Mouse (Mus musculus) CH12.LX (cell line): ENCODE measurements around the gene Cplx2. TPM values are rescaled to one million over a fixed set of nuclear protein-coding genes. Genes with fewer than 3 reads are reported as not detected.
A peak's percentile ranks its signal among the peaks of the same experiment; 100 is the strongest.

Experiments
- DNase-seq: peaks from one replicate; pipeline ENCODE4 v3.0.0-alpha.2; 2013; ENCODE audit errors: extremely low read depth
- H3K27ac ChIP-seq: 2 replicates; pipeline ENCODE4 v1.5.1; 2012; ENCODE audit warnings: low read depth, mild to moderate bottlenecking, control low read depth, moderate library complexity; ENCODE audit not compliant: insufficient read depth
- H3K27me3 ChIP-seq: replicated peaks from 2 replicates; pipeline ENCODE3; 2012; ENCODE audit warnings: inconsistent platforms
- H3K36me3 ChIP-seq, 2 experiments: replicated peaks in 1 of 2; 2 replicates each; pipeline versions ENCODE3 to v1.6.1; 2012; ENCODE audit warnings: inconsistent platforms in 1 of 2, low read length in 1 of 2, mild to moderate bottlenecking in 1 of 2, mixed read lengths in 1 of 2, moderate library complexity in 1 of 2; ENCODE audit not compliant: control insufficient read depth in 1 of 2, insufficient read depth in 1 of 2
- H3K4me1 ChIP-seq, 2 experiments: 2 replicates each; pipeline ENCODE4 v1.6.1; 2012; ENCODE audit warnings: inconsistent platforms in 1 of 2, moderate library complexity in 1 of 2; ENCODE audit not compliant: insufficient read depth in 2 of 2, control insufficient read depth in 1 of 2
- H3K4me2 ChIP-seq: 2 replicates; pipeline ENCODE4 v1.6.1; 2012; ENCODE audit warnings: low read depth, mild to moderate bottlenecking, control low read depth; ENCODE audit not compliant: poor library complexity, insufficient read depth, severe bottlenecking
- H3K4me3 ChIP-seq, 3 experiments: fragments of 150-350 bp in 1 of 3; sonication (generic) in 1 of 3; replicated peaks in 1 of 3; 2 replicates each; pipeline versions ENCODE3 to v1.5.1; 2011 to 2012; ENCODE audit warnings: low read depth in 2 of 3, low read length in 2 of 3, mild to moderate bottlenecking in 2 of 3, moderate library complexity in 2 of 3, control low read depth in 1 of 3, improper control_type of control experiment in 1 of 3, inconsistent platforms in 1 of 3, mixed read lengths in 1 of 3; ENCODE audit not compliant: poor library complexity in 1 of 3
- H3K79me2 ChIP-seq: replicated peaks from 2 replicates; pipeline ENCODE4 v1.6.1; 2012; ENCODE audit warnings: mild to moderate bottlenecking, moderate library complexity; ENCODE audit not compliant: control insufficient read depth, poor library complexity, insufficient read depth, severe bottlenecking; ENCODE audit errors: extremely low read depth
- H3K9ac ChIP-seq: 2 replicates; pipeline ENCODE4 v1.6.1; 2012; ENCODE audit warnings: low read depth, mild to moderate bottlenecking, control low read depth, moderate library complexity; ENCODE audit not compliant: insufficient read depth
- H3K9me3 ChIP-seq: replicated peaks from 2 replicates; pipeline ENCODE3; 2012; ENCODE audit warnings: low read length, inconsistent platforms, mixed read lengths
- CHD1 ChIP-seq: IDR thresholded peaks from 2 replicates; pipeline ENCODE4 v1.6.1; 2012; ENCODE audit warnings: low read depth, low read length, improper control_type of control experiment, inconsistent platforms
- CTCF ChIP-seq, 2 experiments: IDR thresholded peaks in 1 of 2; conservative IDR thresholded peaks in 1 of 2; 2 replicates each; pipeline ENCODE4 v1.5.1; 2011 to 2012; ENCODE audit warnings: low read depth in 2 of 2, low read length in 2 of 2, improper control_type of control experiment in 1 of 2, inconsistent platforms in 1 of 2, mild to moderate bottlenecking in 1 of 2, moderate library complexity in 1 of 2
- E2F4 ChIP-seq: IDR thresholded peaks from 2 replicates; pipeline ENCODE4 v1.6.1; 2011; ENCODE audit warnings: low read depth, low read length, improper control_type of control experiment; ENCODE audit not compliant: insufficient replicate concordance
- GABPA ChIP-seq: IDR thresholded peaks from 2 replicates; pipeline ENCODE4 v1.6.1; 2012; ENCODE audit warnings: low read depth, low read length, improper control_type of control experiment, inconsistent platforms; ENCODE audit not compliant: insufficient replicate concordance
- HCFC1 ChIP-seq: IDR thresholded peaks from 2 replicates; pipeline ENCODE4 v1.6.1; 2012; ENCODE audit warnings: low read depth, mild to moderate bottlenecking, inconsistent platforms, low read length, improper control_type of control experiment
- IRF4 ChIP-seq: IDR thresholded peaks from 2 replicates; pipeline ENCODE4 v1.6.1; 2014; ENCODE audit warnings: low read depth, mild to moderate bottlenecking, inconsistent platforms, low read length, improper control_type of control experiment
- JUN ChIP-seq: IDR thresholded peaks from 2 replicates; pipeline ENCODE4 v1.6.1; 2011; ENCODE audit warnings: low read depth, mild to moderate bottlenecking, low read length, improper control_type of control experiment, moderate library complexity; ENCODE audit not compliant: insufficient read depth
- JUND ChIP-seq: conservative IDR thresholded peaks from 2 replicates; pipeline ENCODE4 v1.6.1; 2011; ENCODE audit warnings: low read depth, low read length, improper control_type of control experiment
- MAX ChIP-seq: IDR thresholded peaks from 2 replicates; pipeline ENCODE4 v1.6.1; 2011; ENCODE audit warnings: low read length, improper control_type of control experiment
- MAZ ChIP-seq: IDR thresholded peaks from 2 replicates; pipeline ENCODE4 v1.6.1; 2012; ENCODE audit warnings: low read depth, mild to moderate bottlenecking, inconsistent platforms, low read length, improper control_type of control experiment, moderate library complexity
- MXI1 ChIP-seq: IDR thresholded peaks from 2 replicates; pipeline ENCODE4 v1.6.1; 2011; ENCODE audit warnings: mild to moderate bottlenecking, low read depth, low read length, improper control_type of control experiment
- NRF1 ChIP-seq: IDR thresholded peaks from 2 replicates; pipeline ENCODE4 v1.6.1; 2014; ENCODE audit warnings: low read depth, mild to moderate bottlenecking, inconsistent platforms, low read length, improper control_type of control experiment, moderate library complexity
- PAX5 ChIP-seq: IDR thresholded peaks from 2 replicates; pipeline ENCODE4 v1.6.1; 2012; ENCODE audit warnings: low read length, inconsistent platforms, mixed read lengths
- POLR2AphosphoS2 ChIP-seq: IDR thresholded peaks from 2 replicates; pipeline ENCODE4 v1.6.1; 2011; ENCODE audit warnings: low read depth, low read length, improper control_type of control experiment
- RAD21 ChIP-seq: IDR thresholded peaks from 2 replicates; pipeline ENCODE4 v1.6.1; 2011; ENCODE audit warnings: low read depth, mild to moderate bottlenecking, low read length, improper control_type of control experiment, moderate library complexity
- RCOR1 ChIP-seq: conservative IDR thresholded peaks from 2 replicates; pipeline ENCODE4 v1.6.1; 2012; ENCODE audit warnings: low read depth, mild to moderate bottlenecking, inconsistent platforms, low read length, improper control_type of control experiment
- SMC3 ChIP-seq: IDR thresholded peaks from 2 replicates; pipeline ENCODE4 v1.6.1; 2011; ENCODE audit warnings: low read depth, low read length, improper control_type of control experiment
- TBP ChIP-seq: conservative IDR thresholded peaks from 2 replicates; pipeline ENCODE4 v1.6.1; 2011; ENCODE audit warnings: low read depth, low read length, improper control_type of control experiment
- USF1 ChIP-seq: IDR thresholded peaks from 2 replicates; pipeline ENCODE4 v1.6.1; 2014; ENCODE audit warnings: low read depth, mild to moderate bottlenecking, inconsistent platforms, low read length, improper control_type of control experiment
- USF2 ChIP-seq: conservative IDR thresholded peaks from 2 replicates; pipeline ENCODE4 v1.6.1; 2011; ENCODE audit warnings: low read depth, low read length, improper control_type of control experiment
- ZC3H11A ChIP-seq: IDR thresholded peaks from 2 replicates; pipeline ENCODE4 v1.6.1; 2012; ENCODE audit warnings: low read depth, mild to moderate bottlenecking, inconsistent platforms, low read length, improper control_type of control experiment
- ZMIZ1 ChIP-seq: IDR thresholded peaks from 2 replicates; pipeline ENCODE4 v1.6.1; 2012; ENCODE audit warnings: low read depth, mild to moderate bottlenecking, inconsistent platforms, low read length, improper control_type of control experiment
- dilution Hi-C: fragments of 300-500 bp; cut with MboI; formaldehyde crosslinking; loops from 2 replicates; pipeline ENCODE4 v1.14.3; 2020; ENCODE audit warnings: low sequenced_read_pairs; ENCODE audit not compliant: extremely low pct_unique_long_range_greater_than_20kb, extremely low pct_ligation_motif_present
- in situ Hi-C: fragments of 300-500 bp; cut with MboI; formaldehyde crosslinking; loops from 3 replicates; pipeline ENCODE4 v1.14.3; 2019; ENCODE audit warnings: low sequenced_read_pairs, low pct_ligation_motif_present, low pct_unique_long_range_greater_than_20kb, mixed read lengths
- polyA plus RNA-seq: library from polyadenylated mRNA; unstranded; fragments of >175 nt; gene quantifications from 2 replicates; pipeline ENCODE4 v1.2.1, GENCODE M21; 2012; ENCODE audit warnings: low read depth; ENCODE audit not compliant: insufficient read length
- total RNA-seq, 2 experiments: library from RNA; depleted of rRNA; stranded (reverse); fragments of 300-350 nt in 1 of 2; fragments of >200 nt in 1 of 2; gene quantifications; 2 replicates each; pipeline ENCODE4 v1.2.3; 2012 to 2014

Gene Cplx2
- total and polyA plus RNA-seq, 3 experiments, result 0.05 to 0.21 (median 0.19) TPM

- in situ Hi-C loops, result no loop called here
- H3K9me3 ChIP-seq, result no peaks in the 10 kb centered on the region
- TF ChIP-seq USF1 (no peak), IRF4 (no peak), MAX (no peak), ZMIZ1 (no peak), GABPA (no peak), E2F4 (no peak), CTCF (conservative IDR thresholded peaks at IDR 0.05 in 1 of 2, IDR thresholded peaks at IDR 0.05 in 1 of 2; ENCODE audit: low read depth in 2 of 2, low read length in 2 of 2) (no peak), TBP (no peak), POLR2AphosphoS2 (no peak), USF2 (no peak), HCFC1 (no peak), PAX5 (no peak), JUND (no peak), CHD1 (no peak), RCOR1 (no peak), MXI1 (no peak), NRF1 (no peak), JUN (no peak), ZC3H11A (no peak)
- TF ChIP-seq, all 38 proteins: peak for 0
- no peak for DNase-seq
- H3K4me2 ChIP-seq, result no peak overlapping the region
- H3K4me3 ChIP-seq, result no peak overlapping the region
- no peak overlapping the region for H3K9ac ChIP-seq
- H3K27me3 ChIP-seq, result peaks cover 56% of the 10 kb centered on the region
- no peaks in the 10 kb centered on the region for H3K79me2 ChIP-seq
- no peaks in the 10 kb centered on the region for H3K36me3 ChIP-seq
- dilution Hi-C loops, result no loop called here
- peaks cover 3 to 5% of the 10 kb centered on the region in 2 experiments; a peak in 3 of 4 replicates for H3K4me1 ChIP-seq
- H3K27ac ChIP-seq, result no peak overlapping the region
These were observed 33.6 kb upstream of the Cplx2 start for GRCm38 (mm10) chr13:54337541-54337940.

GRCm38 (mm10) chr13:54338815-54339214 lies 32.3 kb upstream of the Cplx2 start:
- H3K36me3 ChIP-seq, result no peaks in the 10 kb centered on the region
- TF ChIP-seq CTCF (conservative IDR thresholded peaks at IDR 0.05 in 1 of 2, IDR thresholded peaks at IDR 0.05 in 1 of 2; ENCODE audit: low read depth in 2 of 2, low read length in 2 of 2), result peak in 1 of 2 experiments; percentile 16; a peak in 2 of 4 replicates
- TF ChIP-seq MAZ, result no peak
- peak; percentile 17; the same call in 1 of the 2 replicates for TF ChIP-seq SMC3
- TF ChIP-seq RAD21, result peak; percentile 9
- in situ Hi-C loops, result no loop called here
- no peak for DNase-seq
- no peak overlapping the region for H3K4me3 ChIP-seq
- H3K9ac ChIP-seq, result no peak overlapping the region
- no peak overlapping the region for H3K27ac ChIP-seq
- peaks cover 8 to 14% of the 10 kb centered on the region in 2 experiments; a peak in 3 of 4 replicates for H3K4me1 ChIP-seq
- peaks cover 45% of the 10 kb centered on the region for H3K27me3 ChIP-seq
- dilution Hi-C loops, result no loop called here
- no peaks in the 10 kb centered on the region for H3K79me2 ChIP-seq
- no peak overlapping the region for H3K4me2 ChIP-seq
- H3K9me3 ChIP-seq, result no peaks in the 10 kb centered on the region
